Mouse (Mus musculus): ENCODE measurements around the gene Focad. TPM values are rescaled to one million over a fixed set of nuclear protein-coding genes. Genes with fewer than 3 reads are reported as not detected.

Focad gene
- polyA plus RNA-seq, 1 experiment, result 16.1 TPM

DNA sequence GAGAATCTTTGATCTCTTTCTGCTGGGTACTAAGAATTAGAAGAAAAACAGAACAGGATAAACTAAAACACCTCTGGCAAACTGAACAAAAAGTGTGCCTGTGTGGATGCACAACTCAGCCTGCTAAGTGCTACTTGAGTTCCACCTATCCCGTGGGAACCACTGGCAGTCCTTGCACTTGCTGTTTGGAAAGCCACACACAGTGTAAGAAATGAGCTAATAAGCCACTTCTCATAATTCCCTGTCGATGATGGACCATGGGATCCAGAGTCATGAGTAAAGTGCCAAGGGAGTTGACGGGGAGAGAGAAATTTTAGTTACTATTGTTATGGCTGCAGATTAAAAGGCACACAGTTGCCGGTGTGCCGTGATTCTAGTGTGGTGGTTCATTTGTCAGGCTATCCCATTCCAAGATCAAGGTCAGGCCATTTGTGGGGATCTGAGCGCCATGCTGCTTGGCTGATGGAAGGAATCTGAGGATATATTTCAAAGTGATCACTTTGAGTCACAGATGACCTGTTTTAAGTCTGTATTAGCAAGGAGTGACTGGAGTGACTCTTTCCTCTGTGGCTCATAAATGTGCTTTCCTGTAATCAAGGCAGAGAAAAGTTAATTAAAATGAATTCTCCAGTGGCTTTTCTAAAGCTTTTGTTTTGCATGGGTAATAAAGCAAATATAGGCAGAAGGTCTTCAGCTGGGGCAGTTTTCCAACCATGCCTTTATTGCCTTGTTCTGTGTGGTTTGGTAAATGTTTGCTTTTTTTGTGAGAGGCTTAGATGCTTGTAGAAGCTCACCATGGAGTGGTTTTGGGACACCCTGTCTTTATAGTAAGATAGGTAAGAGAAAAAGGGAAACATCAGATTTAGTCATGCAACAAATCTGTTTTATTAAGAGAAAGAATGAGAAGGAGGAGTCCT lies 80.9 kb downstream of the Focad start:
- TF ChIP-seq CTCF (IDR thresholded peaks at IDR 0.05; ENCODE audit: borderline replicate concordance, insufficient read depth, low read length), result no peak
- no peak for TF ChIP-seq POLR2A (IDR thresholded peaks at IDR 0.05; ENCODE audit: low read depth, low read length)
- Histone ChIP-seq H3K27ac (ENCODE audit: insufficient read depth, low read length) (no peak overlapping the region), H3K4me1 (ENCODE audit: control insufficient read depth, insufficient read depth, low read length) (no peaks in the 10 kb centered on the region), H3K4me3 (ENCODE audit: insufficient read depth, low read length) (no peak overlapping the region)

DNA sequence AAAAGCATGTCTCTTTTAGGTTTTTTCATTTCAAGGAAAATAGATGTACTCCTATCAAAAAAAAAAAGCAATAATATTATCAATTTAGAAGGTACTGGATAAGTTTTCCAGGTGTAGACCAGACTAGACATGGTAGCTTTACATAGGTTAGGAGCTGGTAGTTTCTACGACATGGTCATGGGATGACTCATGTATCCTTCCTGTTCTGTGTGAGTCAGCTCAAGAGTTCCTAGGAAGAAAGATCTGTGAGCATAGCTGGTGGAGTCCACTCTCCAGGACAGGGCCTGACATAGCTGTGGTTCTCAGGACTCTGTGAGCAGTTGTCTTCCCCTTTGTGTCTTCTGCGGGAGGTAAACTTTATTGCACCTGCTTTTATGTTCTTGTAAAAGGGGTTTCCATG lies 84.9 kb downstream of the Focad start:
- 0 out of 2 replicates have a peak, but pooled peaks cover 3% of the 10 kb centered on the region for H3K4me1 ChIP-seq (ENCODE audit: control insufficient read depth, insufficient read depth, low read length)
- H3K4me3 ChIP-seq (ENCODE audit: insufficient read depth, low read length), result no peak overlapping the region
- no peak overlapping the region for H3K27ac ChIP-seq (ENCODE audit: insufficient read depth, low read length)
- TF ChIP-seq CTCF (IDR thresholded peaks at IDR 0.05; ENCODE audit: borderline replicate concordance, insufficient read depth, low read length), result no peak
- no peak for TF ChIP-seq POLR2A (IDR thresholded peaks at IDR 0.05; ENCODE audit: low read depth, low read length)

DNA sequence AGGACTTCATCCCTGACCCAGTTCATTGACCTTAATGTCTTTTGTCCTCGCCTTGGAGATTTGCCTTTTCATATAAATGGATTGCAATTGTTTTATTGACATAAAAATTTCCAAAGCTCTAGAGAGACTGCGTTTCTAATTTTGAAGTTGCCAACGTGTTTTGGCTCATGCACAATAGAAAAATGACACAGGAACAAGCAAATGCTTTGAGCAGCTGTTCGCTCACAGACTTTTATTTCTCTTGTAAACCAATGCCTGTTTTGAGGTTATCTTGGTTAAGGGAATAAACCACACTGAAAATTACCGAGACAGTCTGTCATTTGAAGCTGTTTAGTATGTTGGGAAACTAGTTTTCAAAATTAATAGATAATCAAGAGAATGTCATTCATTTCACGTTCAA lies 89.9 kb downstream of the Focad start:
- Histone ChIP-seq H3K4me3 (ENCODE audit: insufficient read depth, low read length) (no peak overlapping the region), H3K27ac (ENCODE audit: insufficient read depth, low read length) (no peak overlapping the region), H3K4me1 (ENCODE audit: control insufficient read depth, insufficient read depth, low read length) (0 out of 2 replicates have a peak, but pooled peaks cover 3% of the 10 kb centered on the region)
- TF ChIP-seq POLR2A (IDR thresholded peaks at IDR 0.05; ENCODE audit: low read depth, low read length) (no peak), CTCF (IDR thresholded peaks at IDR 0.05; ENCODE audit: borderline replicate concordance, insufficient read depth, low read length) (no peak)

DNA sequence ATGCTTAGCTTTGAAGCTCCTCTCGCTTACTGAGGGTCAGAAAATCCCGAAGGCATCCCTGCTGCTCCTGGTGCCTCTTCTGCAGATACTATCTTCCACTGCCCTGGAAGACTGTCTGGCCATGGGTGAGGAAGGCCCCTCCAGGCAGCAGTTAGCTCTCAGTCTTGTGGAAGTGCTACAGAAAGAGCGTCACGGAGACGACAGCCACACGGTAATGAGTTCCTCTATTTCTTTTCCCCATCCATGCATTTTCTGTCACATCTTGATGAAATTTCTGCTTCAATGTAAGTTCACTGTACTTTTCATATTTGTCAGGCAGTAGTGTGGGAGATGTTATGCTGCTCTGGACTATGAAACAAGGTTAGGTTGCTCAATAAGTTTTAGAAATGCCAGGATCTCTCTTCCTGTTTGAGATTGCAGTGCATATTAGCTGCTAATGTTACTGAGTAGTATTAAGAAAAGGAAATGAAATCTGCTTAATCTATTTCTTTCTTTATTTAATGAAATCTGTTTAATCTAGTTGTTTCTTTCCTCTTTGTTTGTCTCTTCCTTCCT lies 91.5 kb downstream of the Focad start:
- 0 out of 2 replicates have a peak, but pooled peaks cover under 1% of the 10 kb centered on the region for H3K4me1 ChIP-seq (ENCODE audit: control insufficient read depth, insufficient read depth, low read length)
- TF ChIP-seq CTCF (IDR thresholded peaks at IDR 0.05; ENCODE audit: borderline replicate concordance, insufficient read depth, low read length) (no peak), POLR2A (IDR thresholded peaks at IDR 0.05; ENCODE audit: low read depth, low read length) (no peak)
- no peak overlapping the region for H3K27ac ChIP-seq (ENCODE audit: insufficient read depth, low read length)
- H3K4me3 ChIP-seq (ENCODE audit: insufficient read depth, low read length), result no peak overlapping the region

DNA sequence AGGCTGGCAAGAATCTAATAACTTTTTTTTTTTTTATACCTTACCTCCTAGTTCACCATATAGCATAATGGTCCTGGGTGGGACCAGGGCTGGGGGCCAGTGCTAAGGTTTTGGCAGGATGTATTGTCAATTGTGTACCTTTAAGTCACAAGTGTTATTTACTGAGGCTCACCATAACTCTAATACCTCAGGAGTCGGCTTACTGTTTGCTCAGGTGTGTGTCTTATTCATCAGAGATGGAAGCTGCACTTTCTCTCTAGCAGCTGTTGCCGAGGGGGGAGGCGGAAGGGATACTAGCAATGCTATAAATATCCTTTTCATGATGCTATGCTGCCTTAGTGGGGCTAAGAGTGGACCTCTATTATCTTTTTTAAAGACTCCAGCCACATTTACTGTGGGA lies 93.2 kb downstream of the Focad start:
- no peak for TF ChIP-seq CTCF (IDR thresholded peaks at IDR 0.05; ENCODE audit: borderline replicate concordance, insufficient read depth, low read length)
- Histone ChIP-seq H3K4me3 (ENCODE audit: insufficient read depth, low read length) (no peak overlapping the region), H3K27ac (ENCODE audit: insufficient read depth, low read length) (no peak overlapping the region), H3K4me1 (ENCODE audit: control insufficient read depth, insufficient read depth, low read length) (no peaks in the 10 kb centered on the region)

DNA sequence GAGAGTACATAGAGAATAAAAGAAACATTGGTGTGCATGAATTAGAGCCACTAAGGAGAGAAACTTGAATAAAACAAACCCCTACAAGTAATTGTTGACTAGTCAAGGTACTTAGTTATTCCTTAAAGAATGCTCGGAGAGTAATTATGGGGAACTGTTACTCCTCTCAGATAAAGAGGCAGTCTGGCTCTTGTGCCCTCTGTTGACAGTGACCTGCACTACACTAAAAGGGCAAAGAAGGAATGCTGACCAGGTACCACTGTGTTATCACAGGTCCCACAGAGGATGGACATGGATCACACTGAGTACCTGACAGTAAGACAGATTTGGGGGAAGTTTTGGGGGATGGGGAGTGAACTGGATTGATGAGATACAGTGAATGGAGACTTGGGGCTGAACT lies 95.1 kb downstream of the Focad start:
- no peak overlapping the region for H3K4me3 ChIP-seq (ENCODE audit: insufficient read depth, low read length)
- no peak overlapping the region for H3K27ac ChIP-seq (ENCODE audit: insufficient read depth, low read length)
- no peaks in the 10 kb centered on the region for H3K4me1 ChIP-seq (ENCODE audit: control insufficient read depth, insufficient read depth, low read length)
- TF ChIP-seq POLR2A (IDR thresholded peaks at IDR 0.05; ENCODE audit: low read depth, low read length) (no peak), CTCF (IDR thresholded peaks at IDR 0.05; ENCODE audit: borderline replicate concordance, insufficient read depth, low read length) (no peak)

DNA sequence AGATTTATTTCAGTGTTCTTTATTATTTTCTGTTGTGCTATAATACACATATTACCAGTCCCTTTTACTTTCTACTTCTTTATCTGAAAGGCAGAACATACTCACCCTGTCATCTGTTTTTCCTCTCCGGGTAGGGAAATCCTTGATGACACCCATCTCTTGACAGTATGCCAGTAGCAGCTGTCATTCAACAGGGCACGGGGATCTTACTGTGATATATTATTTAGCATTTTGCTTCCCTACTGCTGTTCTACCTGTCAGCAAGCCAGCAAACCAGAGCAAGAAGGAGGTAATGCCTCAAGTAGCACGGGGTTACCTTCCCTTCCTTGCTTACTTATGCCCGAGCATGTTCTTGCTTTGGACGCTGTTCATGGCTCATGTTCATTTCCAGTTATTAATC lies 99.8 kb downstream of the Focad start:
- no peak overlapping the region for H3K27ac ChIP-seq (ENCODE audit: insufficient read depth, low read length)
- TF ChIP-seq CTCF (IDR thresholded peaks at IDR 0.05; ENCODE audit: borderline replicate concordance, insufficient read depth, low read length) (no peak), POLR2A (IDR thresholded peaks at IDR 0.05; ENCODE audit: low read depth, low read length) (no peak)

DNA sequence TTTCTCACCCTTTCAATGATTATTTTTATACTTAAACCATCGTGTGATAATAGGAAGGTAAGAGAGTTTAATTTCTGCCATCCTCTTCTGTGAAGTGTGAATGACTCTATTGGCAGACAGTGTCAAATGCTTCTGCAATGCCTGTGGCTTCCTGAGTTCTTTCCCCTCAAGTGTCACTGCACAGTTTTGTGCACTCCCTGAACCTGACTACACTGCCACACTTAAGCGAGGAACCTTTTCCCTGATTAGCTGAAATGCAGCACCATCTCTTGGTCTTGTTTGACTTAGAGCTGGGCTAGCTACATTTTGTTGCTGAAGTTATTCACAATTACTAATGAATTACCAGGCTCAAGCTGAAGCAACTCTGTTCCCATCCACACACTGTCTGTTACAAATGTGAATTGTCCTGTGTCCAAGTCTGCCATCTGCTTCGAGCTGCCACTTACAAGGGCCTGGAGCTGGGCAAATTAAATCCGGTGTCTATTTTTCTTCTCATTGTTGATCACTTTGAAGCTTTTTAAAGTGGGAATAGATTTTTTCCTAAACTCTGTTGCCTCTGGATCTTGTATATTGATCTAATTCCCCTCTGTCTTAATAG lies 101.6 kb downstream of the Focad start:
- no peak overlapping the region for H3K4me3 ChIP-seq (ENCODE audit: insufficient read depth, low read length)
- TF ChIP-seq POLR2A (IDR thresholded peaks at IDR 0.05; ENCODE audit: low read depth, low read length), result no peak
- TF ChIP-seq CTCF (IDR thresholded peaks at IDR 0.05; ENCODE audit: borderline replicate concordance, insufficient read depth, low read length), result no peak
- H3K4me1 ChIP-seq (ENCODE audit: control insufficient read depth, insufficient read depth, low read length), result no peaks in the 10 kb centered on the region

More for the DNA sequence above, 99.8 kb downstream of the Focad start:
- Histone ChIP-seq H3K4me1 (ENCODE audit: control insufficient read depth, insufficient read depth, low read length) (no peaks in the 10 kb centered on the region), H3K4me3 (ENCODE audit: insufficient read depth, low read length) (no peak overlapping the region)

DNA sequence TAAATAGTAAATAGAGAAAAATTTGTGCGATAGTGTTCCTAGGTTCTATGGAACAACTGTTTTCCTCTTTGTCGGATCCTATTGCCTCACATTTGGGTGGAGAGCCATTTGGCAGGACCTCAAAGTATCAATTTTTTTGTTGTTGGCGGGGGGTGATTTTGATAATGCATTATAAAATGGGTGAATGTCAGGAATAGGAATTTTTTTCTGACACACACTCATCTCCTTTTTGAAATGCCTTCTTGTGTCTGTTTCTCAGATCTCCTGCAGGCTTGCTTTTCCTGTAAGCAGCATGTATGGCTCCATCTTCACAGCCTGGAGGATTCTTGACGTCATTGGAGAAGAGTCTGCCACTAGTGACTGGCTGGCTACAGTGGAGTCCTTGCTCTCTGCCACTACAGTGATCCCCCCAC lies 102.1 kb downstream of the Focad start:
- TF ChIP-seq CTCF (IDR thresholded peaks at IDR 0.05; ENCODE audit: borderline replicate concordance, insufficient read depth, low read length) (no peak), POLR2A (IDR thresholded peaks at IDR 0.05; ENCODE audit: low read depth, low read length) (no peak)

More for the DNA sequence above, 101.6 kb downstream of the Focad start:
- no peak overlapping the region for H3K27ac ChIP-seq (ENCODE audit: insufficient read depth, low read length)

DNA sequence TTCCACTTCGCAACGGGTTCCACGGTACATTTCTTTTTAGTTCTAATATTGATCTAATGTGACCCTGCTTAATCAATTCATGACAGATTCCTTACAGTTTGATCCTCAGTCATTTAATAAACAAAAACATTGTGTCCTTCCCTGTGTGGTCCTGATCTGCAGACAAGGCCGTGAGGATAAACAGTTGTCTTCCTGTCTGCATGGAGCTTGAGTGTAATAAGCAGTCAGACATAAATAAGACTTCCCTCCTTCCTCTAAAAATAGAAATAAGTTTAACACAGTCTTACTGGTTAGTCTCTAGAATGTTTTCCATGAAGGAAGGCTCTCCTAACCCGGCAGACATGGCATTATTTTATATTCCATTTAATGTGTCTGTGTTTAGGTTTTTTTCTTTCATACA lies 102.8 kb downstream of the Focad start:
- Histone ChIP-seq H3K27ac (ENCODE audit: insufficient read depth, low read length) (no peak overlapping the region), H3K4me3 (ENCODE audit: insufficient read depth, low read length) (no peak overlapping the region), H3K4me1 (ENCODE audit: control insufficient read depth, insufficient read depth, low read length) (no peaks in the 10 kb centered on the region)
- TF ChIP-seq CTCF (IDR thresholded peaks at IDR 0.05; ENCODE audit: borderline replicate concordance, insufficient read depth, low read length) (no peak), POLR2A (IDR thresholded peaks at IDR 0.05; ENCODE audit: low read depth, low read length) (no peak)

More for the DNA sequence above, 102.1 kb downstream of the Focad start:
- Histone ChIP-seq H3K4me3 (ENCODE audit: insufficient read depth, low read length) (no peak overlapping the region), H3K27ac (ENCODE audit: insufficient read depth, low read length) (no peak overlapping the region), H3K4me1 (ENCODE audit: control insufficient read depth, insufficient read depth, low read length) (no peaks in the 10 kb centered on the region)

Measured in embryonic fibroblast, embryonic 13.5 days (primary cell).